Mouse (Mus musculus): ENCODE measurements around the gene Olfr1335.
"Not testable (repeated sequence)": the region's sequence is repeated elsewhere in the genome, so short reads cannot be mapped to it uniquely, and the experiment has no call there.

Gene Olfr1335

DNA sequence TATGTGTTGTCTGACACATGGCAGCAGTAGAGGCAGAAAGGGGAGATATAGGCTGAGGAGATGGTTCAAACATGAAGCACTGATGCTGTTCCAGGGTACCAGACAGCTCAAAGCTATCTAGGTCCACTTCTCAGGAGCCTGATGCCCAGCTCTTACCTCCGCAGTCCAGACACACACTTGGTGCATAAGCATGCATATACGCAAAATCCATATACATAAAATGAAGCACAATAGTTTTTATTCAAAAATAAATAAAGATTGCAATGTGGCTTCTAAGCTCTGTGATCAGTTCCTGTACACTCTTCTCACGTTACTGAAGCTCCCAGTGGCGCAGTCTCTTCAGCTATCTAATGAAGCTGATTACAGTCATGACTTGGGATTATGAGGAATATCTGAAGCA, at the start of gene Olfr1335:
Gene Olfr1335 (minus strand): TSS at position 101 of the 400 bp plus-strand sequence.
- DNase-seq (ENCODE audit: low spot score): no peak

GRCm38 (mm10) chr4:118836179-118836578, 26.4 kb upstream of the Olfr1335 start, which contains the start of gene Olfr1333:
Gene Olfr1333 (minus strand): TSS chr4:118836279.
- no peak for DNase-seq (ENCODE audit: low spot score)

DNA sequence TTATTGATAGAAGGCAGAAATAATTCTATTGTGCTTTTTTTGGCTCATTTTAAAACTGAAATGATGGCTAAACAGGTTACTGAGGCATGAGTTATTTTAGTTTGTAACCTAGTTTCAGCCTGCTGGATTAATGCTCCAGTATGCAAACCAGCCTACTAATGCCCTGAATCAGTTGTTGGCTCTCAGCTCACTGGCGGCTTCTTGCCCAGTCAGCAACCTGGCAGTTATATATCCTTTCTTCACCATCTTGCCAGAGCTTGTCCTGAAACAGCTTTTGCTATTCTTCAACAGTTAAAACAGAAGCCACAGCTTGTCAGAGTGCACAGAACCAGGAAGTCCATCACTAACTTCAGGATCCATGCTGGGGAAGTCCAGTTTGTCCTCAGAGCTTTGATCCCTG, 9.2 kb upstream of the Olfr1335 start:
- DNase-seq (ENCODE audit: low spot score): no peak

DNA sequence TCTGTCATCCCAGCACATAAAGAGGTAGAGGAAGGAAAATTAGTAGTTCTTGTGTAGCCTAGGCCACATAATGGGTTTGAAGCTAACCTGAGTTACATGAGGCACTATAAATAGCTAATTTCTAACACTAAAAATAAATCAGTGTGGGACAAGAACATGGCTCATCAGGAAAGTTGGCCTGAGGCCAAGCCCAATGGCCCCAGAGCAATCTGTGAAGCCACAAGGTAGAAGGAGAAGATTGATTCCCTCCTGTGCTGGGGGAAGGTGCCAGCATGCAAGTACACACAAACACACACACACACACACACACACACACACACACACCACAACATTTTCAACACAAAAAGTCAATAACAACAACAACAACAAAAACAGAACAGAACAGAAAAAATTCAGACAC, 16.9 kb downstream of the Olfr1335 start:
- DNase-seq (ENCODE audit: low spot score): not testable (repeated sequence)

GRCm38 (mm10) chr4:118782486-118782885, 27.3 kb downstream of the Olfr1335 start, which contains the start of gene Olfr1337:
Gene Olfr1337 (minus strand): TSS chr4:118782586.
- DNase-seq (ENCODE audit: low spot score): no peak

Measured in lung, postnatal 25 days (tissue).